Mouse (Mus musculus): ENCODE measurements around the gene 9430007A20Rik. TPM values are rescaled to one million over a fixed set of nuclear protein-coding genes. Genes with fewer than 3 reads are reported as not detected.
"Not testable (repeated sequence)": the region's sequence is repeated elsewhere in the genome, so short reads cannot be mapped to it uniquely, and the experiment has no call there.

The 9430007A20Rik gene
- not detected in 2 replicates for polyA plus RNA-seq (2015; fragmentation: Nextera tagmentation; extraction: Ambion mirVana)

DNA sequence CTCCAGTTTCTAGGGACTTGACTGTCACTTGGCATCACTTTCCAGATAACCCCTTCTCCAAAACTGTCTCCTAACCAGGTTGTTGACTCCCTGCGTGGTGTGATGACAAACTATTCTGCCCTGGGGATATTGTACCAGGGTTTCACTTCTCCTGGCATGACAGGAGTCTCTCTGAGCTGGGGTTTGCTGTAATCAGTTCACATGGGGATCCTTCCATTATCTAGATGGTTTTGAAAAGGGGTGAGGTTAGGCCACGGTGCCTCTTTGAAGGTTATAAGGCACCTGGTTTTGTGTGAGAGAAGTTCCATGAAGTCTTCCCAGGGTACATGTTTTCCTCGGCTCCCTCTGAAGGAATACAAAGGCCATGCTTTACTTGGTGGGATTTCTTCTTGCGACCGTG, at the start of gene 9430007A20Rik:
Gene 9430007A20Rik, plus strand, starts transcription at position 301 of the 400 bp plus-strand sequence.
- Histone ChIP-seq H3K4me2 (replicated peaks) (no peak within 1 kb of the TSS), H3K9ac (replicated peaks) (no peak within 1 kb of the TSS), H3K4me3 (no peak within 1 kb of the TSS), H3K9me3 (peaks cover 32% of the 10 kb centered on the region; the same call in 1 of the 2 replicates), H3K27me3 (no peaks in the 10 kb centered on the region), H3K36me3 (no peaks in the 10 kb centered on the region), H3K27ac (replicated peaks) (no peak within 1 kb of the TSS), H3K4me1 (no peaks in the 10 kb centered on the region)
- no peak for ATAC-seq (replicated peaks)
- 80% methylated on average over 5 of the region's 5 CpGs for WGBS

DNA sequence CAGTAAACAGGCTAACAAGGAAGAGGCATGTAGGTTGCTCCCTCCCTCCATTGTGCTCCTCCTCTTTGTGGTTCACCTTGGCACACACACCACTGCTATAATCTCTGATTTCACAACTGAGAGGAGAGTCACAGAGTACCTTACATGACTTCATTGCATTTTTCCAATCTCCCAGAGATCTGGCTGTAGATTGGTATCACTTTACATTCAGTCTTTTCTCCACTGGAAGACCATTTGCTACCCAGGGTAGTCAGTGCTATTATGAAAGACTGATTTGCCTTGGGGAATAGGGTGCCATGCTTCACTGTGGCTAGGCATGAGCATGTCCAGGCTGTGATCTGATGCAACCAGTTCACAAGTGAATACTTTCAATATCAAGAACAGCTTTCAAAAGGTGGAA, 26.3 kb upstream of the 9430007A20Rik start:
- H3K27ac ChIP-seq (replicated peaks): no peak overlapping the region
- H3K4me1 ChIP-seq: no peaks in the 10 kb centered on the region
- no peak for ATAC-seq (replicated peaks)
- H3K36me3 ChIP-seq: no peaks in the 10 kb centered on the region
- H3K27me3 ChIP-seq: no peaks in the 10 kb centered on the region
- H3K9me3 ChIP-seq: peaks cover 23% of the 10 kb centered on the region
- no peak overlapping the region for H3K4me3 ChIP-seq
- no peak overlapping the region for H3K9ac ChIP-seq (replicated peaks)
- H3K4me2 ChIP-seq (replicated peaks): no peak overlapping the region

GRCm38 (mm10) chr4:144506518-144506917, 13.1 kb upstream of the 9430007A20Rik start:
- Histone ChIP-seq H3K4me2 (replicated peaks) (no peak overlapping the region), H3K9me3 (peaks cover 19% of the 10 kb centered on the region), H3K4me3 (no peak overlapping the region), H3K36me3 (no peaks in the 10 kb centered on the region), H3K9ac (replicated peaks) (no peak overlapping the region), H3K4me1 (no peaks in the 10 kb centered on the region), H3K27ac (replicated peaks) (no peak overlapping the region), H3K27me3 (no peaks in the 10 kb centered on the region)
- 93% methylated on average over 1 of the region's 1 CpGs for WGBS
- ATAC-seq (replicated peaks): no peak

- H3K4me2 ChIP-seq (replicated peaks): no peak overlapping the region
- no peak for ATAC-seq (replicated peaks)
- no peaks in the 10 kb centered on the region for H3K4me1 ChIP-seq
- no peaks in the 10 kb centered on the region for H3K36me3 ChIP-seq
- 74% methylated on average over 1 of the region's 1 CpGs for WGBS
- no peaks in the 10 kb centered on the region for H3K27me3 ChIP-seq
- H3K9ac ChIP-seq (replicated peaks): no peak overlapping the region
- peaks cover 59% of the 10 kb centered on the region for H3K9me3 ChIP-seq
- H3K27ac ChIP-seq (replicated peaks): no peak overlapping the region
- no peak overlapping the region for H3K4me3 ChIP-seq
These were observed 25.1 kb downstream of the 9430007A20Rik start for GRCm38 (mm10) chr4:144544689-144545088.

DNA sequence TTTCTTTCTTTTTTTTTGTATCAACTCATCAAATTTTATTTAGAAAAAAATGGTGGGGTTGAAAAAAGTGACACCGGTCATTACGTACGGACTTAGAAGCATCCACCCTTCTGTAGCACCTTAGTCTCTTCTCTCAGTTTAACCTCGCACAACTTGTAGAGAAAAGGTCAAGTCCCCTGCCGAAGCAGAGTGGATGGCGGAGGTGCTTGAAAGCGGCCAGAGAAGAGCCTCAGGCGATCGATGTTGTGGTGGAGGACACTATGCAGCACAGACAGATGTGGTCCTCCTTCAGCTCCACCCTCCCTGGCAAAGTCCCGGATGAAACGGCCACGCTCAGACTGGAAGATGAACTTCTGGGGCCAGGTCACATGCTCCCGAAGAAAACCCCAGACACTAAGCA, 25.7 kb downstream of the 9430007A20Rik start:
- H3K4me1 ChIP-seq; H3K4me3 ChIP-seq; H3K27ac ChIP-seq (replicated peaks); H3K27me3 ChIP-seq; H3K36me3 ChIP-seq; H3K9ac ChIP-seq (replicated peaks); ATAC-seq (replicated peaks); H3K4me2 ChIP-seq (replicated peaks): not testable (repeated sequence)
- 96% methylated on average over 13 of the region's 13 CpGs for WGBS
- peaks cover 57% of the 10 kb centered on the region for H3K9me3 ChIP-seq

GRCm38 (mm10) chr4:144551156-144551555, 31.5 kb downstream of the 9430007A20Rik start:
- no peaks in the 10 kb centered on the region for H3K36me3 ChIP-seq
- no peak overlapping the region for H3K4me3 ChIP-seq
- H3K27me3 ChIP-seq: no peaks in the 10 kb centered on the region
- no peak for ATAC-seq (replicated peaks)
- H3K9ac ChIP-seq (replicated peaks): no peak overlapping the region
- H3K4me2 ChIP-seq (replicated peaks): no peak overlapping the region
- H3K9me3 ChIP-seq: peaks cover 50% of the 10 kb centered on the region
- H3K27ac ChIP-seq (replicated peaks): no peak overlapping the region
- H3K4me1 ChIP-seq: no peaks in the 10 kb centered on the region

- ATAC-seq (replicated peaks): no peak
- Histone ChIP-seq H3K4me2 (replicated peaks) (no peak overlapping the region), H3K9me3 (peaks cover 51% of the 10 kb centered on the region), H3K4me3 (no peak overlapping the region), H3K9ac (replicated peaks) (no peak overlapping the region), H3K27me3 (no peaks in the 10 kb centered on the region), H3K4me1 (no peaks in the 10 kb centered on the region), H3K36me3 (no peaks in the 10 kb centered on the region), H3K27ac (replicated peaks) (no peak overlapping the region)
These were observed 40.2 kb downstream of the 9430007A20Rik start for GRCm38 (mm10) chr4:144559792-144560191.

- H3K27me3 ChIP-seq: no peaks in the 10 kb centered on the region
- H3K36me3 ChIP-seq: no peaks in the 10 kb centered on the region
- H3K27ac ChIP-seq (replicated peaks): no peak overlapping the region
- no peaks in the 10 kb centered on the region for H3K4me1 ChIP-seq
- no peak for ATAC-seq (replicated peaks)
- no peak overlapping the region for H3K4me3 ChIP-seq
- no peak overlapping the region for H3K4me2 ChIP-seq (replicated peaks)
- 69% methylated on average over 2 of the region's 2 CpGs for WGBS
- no peak overlapping the region for H3K9ac ChIP-seq (replicated peaks)
- H3K9me3 ChIP-seq: peaks cover 50% of the 10 kb centered on the region
These were observed 41.6 kb downstream of the 9430007A20Rik start for GRCm38 (mm10) chr4:144561205-144561604.

- WGBS: 94% methylated on average over 1 of the region's 1 CpGs
- H3K27ac ChIP-seq (replicated peaks): no peak within 1 kb of the TSS
These were observed 45.4 kb downstream of the 9430007A20Rik start, which contains the start of gene Gm13124 for GRCm38 (mm10) chr4:144565034-144565433. Gm13124 (minus strand) TSS chr4:144565134.

DNA sequence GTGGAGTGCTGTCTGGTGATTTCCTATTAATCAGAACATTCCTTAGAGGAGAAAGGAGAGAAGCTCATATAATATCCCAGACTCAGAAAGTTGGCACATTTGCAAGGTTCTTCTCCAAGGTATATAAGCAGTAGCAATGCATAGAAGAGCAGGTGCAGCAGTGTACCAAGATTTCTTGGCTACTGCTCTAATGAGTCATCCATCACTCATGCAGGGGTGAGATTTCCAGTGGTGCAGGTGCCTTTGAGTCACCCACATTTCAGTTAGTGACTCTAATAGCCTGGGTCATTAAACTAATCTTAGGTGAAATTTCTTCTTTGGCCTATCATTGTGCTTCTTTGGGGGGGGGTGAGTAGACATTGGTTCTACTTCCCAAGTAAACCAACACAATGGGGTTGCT, 48.1 kb downstream of the 9430007A20Rik start:
- H3K9ac ChIP-seq (replicated peaks): no peak overlapping the region
- H3K27me3 ChIP-seq: no peaks in the 10 kb centered on the region
- H3K27ac ChIP-seq (replicated peaks): no peak overlapping the region
- H3K36me3 ChIP-seq: no peaks in the 10 kb centered on the region
- H3K4me1 ChIP-seq: no peaks in the 10 kb centered on the region
- no peak overlapping the region for H3K4me2 ChIP-seq (replicated peaks)
- H3K9me3 ChIP-seq: peaks cover 17% of the 10 kb centered on the region; the same call in 1 of the 2 replicates
- no peak overlapping the region for H3K4me3 ChIP-seq
- no peak for ATAC-seq (replicated peaks)

More at GRCm38 (mm10) chr4:144565034-144565433, 45.4 kb downstream of the 9430007A20Rik start, which contains the start of gene Gm13124:
- no peak for ATAC-seq (replicated peaks)
- Histone ChIP-seq H3K36me3 (no peaks in the 10 kb centered on the region), H3K9ac (replicated peaks) (no peak within 1 kb of the TSS), H3K4me2 (replicated peaks) (no peak within 1 kb of the TSS), H3K4me1 (no peaks in the 10 kb centered on the region), H3K9me3 (peaks cover 21% of the 10 kb centered on the region), H3K4me3 (no peak within 1 kb of the TSS), H3K27me3 (no peaks in the 10 kb centered on the region)

Other genes with a start within 250 kb of the 9430007A20Rik start
- gene Pramel5, start 239.3 kb upstream of the 9430007A20Rik start, polyA plus RNA-seq (2015; fragmentation: Nextera tagmentation; extraction: Ambion mirVana): not detected in 2 replicates
- not detected in 2 replicates for gene Gm13128, start 189.6 kb upstream of the 9430007A20Rik start, polyA plus RNA-seq (2015; fragmentation: Nextera tagmentation; extraction: Ambion mirVana)
- gene Gm13119, start 161.9 kb upstream of the 9430007A20Rik start, polyA plus RNA-seq (2015; fragmentation: Nextera tagmentation; extraction: Ambion mirVana): not detected in 2 replicates
- not detected in 2 replicates for gene Pramef20, start 141.9 kb upstream of the 9430007A20Rik start, polyA plus RNA-seq (2015; fragmentation: Nextera tagmentation; extraction: Ambion mirVana)
- gene Pramef12, start 111.4 kb upstream of the 9430007A20Rik start, polyA plus RNA-seq (2015; fragmentation: Nextera tagmentation; extraction: Ambion mirVana): not detected in 2 replicates
- gene 1700012P22Rik, start 81.0 kb upstream of the 9430007A20Rik start, polyA plus RNA-seq (2015; fragmentation: Nextera tagmentation; extraction: Ambion mirVana): not detected in 2 replicates
- not detected in 2 replicates for gene Gm9944, start 66.5 kb upstream of the 9430007A20Rik start, polyA plus RNA-seq (2015; fragmentation: Nextera tagmentation; extraction: Ambion mirVana)
- gene Aadacl3, start 56.1 kb upstream of the 9430007A20Rik start, polyA plus RNA-seq (2015; fragmentation: Nextera tagmentation; extraction: Ambion mirVana): not detected in 2 replicates
- gene Gm13124, start 45.3 kb downstream of the 9430007A20Rik start, polyA plus RNA-seq (2015; fragmentation: Nextera tagmentation; extraction: Ambion mirVana): not detected in 2 replicates
- gene Aadacl4, start 93.9 kb downstream of the 9430007A20Rik start, polyA plus RNA-seq (2015; fragmentation: Nextera tagmentation; extraction: Ambion mirVana): not detected in 2 replicates
- gene Gm436, start 166.5 kb downstream of the 9430007A20Rik start, polyA plus RNA-seq (2015; fragmentation: Nextera tagmentation; extraction: Ambion mirVana): not detected in 2 replicates
- not detected in 2 replicates for gene Gm13178, start 201.6 kb downstream of the 9430007A20Rik start, polyA plus RNA-seq (2015; fragmentation: Nextera tagmentation; extraction: Ambion mirVana)

Measured in forebrain, embryonic 15.5 days (tissue).